Mouse (Mus musculus) urinary bladder, adult 18-20 months (tissue): ENCODE results near the gene Fsd1l.
"Not testable (repeated sequence)": the region's sequence is repeated elsewhere in the genome, so short reads cannot be mapped to it uniquely, and the experiment has no call there.

ENCODE experiments used
- DNase-seq, 2 experiments: peaks; one replicate each; pipeline ENCODE4 v3.0.0; 2022; ENCODE audit warnings: low spot score in 2 of 2, mixed read lengths in 2 of 2

Gene Fsd1l

GRCm38 (mm10) chr4:53628924-53629323, 2.3 kb upstream of the Fsd1l start:
- peak in 1 of 2 experiments; percentile 16 for DNase-seq

GRCm38 (mm10) chr4:53630963-53631315, 332 bp upstream of the Fsd1l start:
- no peak for DNase-seq

- DNase-seq, result no peak
Observed at GRCm38 (mm10) chr4:53632011-53632349, 709 bp downstream of the Fsd1l start.

GRCm38 (mm10) chr4:53635336-53635735, 4.1 kb downstream of the Fsd1l start:
- no peak for DNase-seq

- DNase-seq, result no peak
Observed at GRCm38 (mm10) chr4:53637269-53637909, 6.1 kb downstream of the Fsd1l start.

GRCm38 (mm10) chr4:53638549-53639123, 7.4 kb downstream of the Fsd1l start:
- no peak for DNase-seq

- DNase-seq, result no peak
Observed at GRCm38 (mm10) chr4:53658029-53658428, 26.8 kb downstream of the Fsd1l start.

GRCm38 (mm10) chr4:53660711-53661110, 29.4 kb downstream of the Fsd1l start:
- no peak for DNase-seq

- DNase-seq, result no peak
Observed at GRCm38 (mm10) chr4:53682092-53682491, 50.8 kb downstream of the Fsd1l start.

- DNase-seq, result no peak
Observed at GRCm38 (mm10) chr4:53688965-53689364, 57.7 kb downstream of the Fsd1l start.

- DNase-seq, result no peak
Observed at GRCm38 (mm10) chr4:53691418-53691817, 60.1 kb downstream of the Fsd1l start.

GRCm38 (mm10) chr4:53709166-53709565, 77.9 kb downstream of the Fsd1l start:
- not testable (repeated sequence) for DNase-seq

- DNase-seq, result no peak
Observed at GRCm38 (mm10) chr4:53710021-53710420, 78.8 kb downstream of the Fsd1l start.

GRCm38 (mm10) chr4:53710555-53711328, 79.5 kb downstream of the Fsd1l start:
- DNase-seq, result no peak

- no peak for DNase-seq
Observed at GRCm38 (mm10) chr4:53713704-53714050, 82.4 kb downstream of the Fsd1l start, which contains the start of gene Fktn. TSS of gene Fktn (plus strand) at chr4:53713998.

- peak; percentile 76 to 82 for DNase-seq
Observed at GRCm38 (mm10) chr4:53714051-53714814, 83.0 kb downstream of the Fsd1l start.

GRCm38 (mm10) chr4:53715977-53716376, 84.7 kb downstream of the Fsd1l start:
- no peak for DNase-seq

- no peak for DNase-seq
Observed at GRCm38 (mm10) chr4:53717546-53717945, 86.3 kb downstream of the Fsd1l start.

GRCm38 (mm10) chr4:53718261-53718660, 87.0 kb downstream of the Fsd1l start:
- DNase-seq, result no peak

GRCm38 (mm10) chr4:53722506-53722905, 91.2 kb downstream of the Fsd1l start:
- DNase-seq, result no peak

- not testable (repeated sequence) for DNase-seq
Observed at GRCm38 (mm10) chr4:53726100-53726499, 94.8 kb downstream of the Fsd1l start.

- no peak for DNase-seq
Observed at GRCm38 (mm10) chr4:53728121-53728520, 96.8 kb downstream of the Fsd1l start.
